Mouse (Mus musculus) adrenal gland, postnatal 25 days (tissue): ENCODE measurements at regions not wholly inside any gene's neighbourhood (a gene's known extent, or its start where the extent isn't known, plus 50 kb on each side); places are given as distances from the start of the nearest gene placed in this dataset.

Source experiments
- DNase-seq: peaks from one replicate; pipeline ENCODE4 v3.0.0; 2021; ENCODE audit warnings: mixed read lengths

GRCm38 (mm10) chr2:180854349-180855004, 66.3 kb downstream of the Ythdf1 start:
- no peak for DNase-seq

- no peak for DNase-seq
These were observed 70.8 kb upstream of the Bhlhe23 start for GRCm38 (mm10) chr2:180847497-180847896.

DNA sequence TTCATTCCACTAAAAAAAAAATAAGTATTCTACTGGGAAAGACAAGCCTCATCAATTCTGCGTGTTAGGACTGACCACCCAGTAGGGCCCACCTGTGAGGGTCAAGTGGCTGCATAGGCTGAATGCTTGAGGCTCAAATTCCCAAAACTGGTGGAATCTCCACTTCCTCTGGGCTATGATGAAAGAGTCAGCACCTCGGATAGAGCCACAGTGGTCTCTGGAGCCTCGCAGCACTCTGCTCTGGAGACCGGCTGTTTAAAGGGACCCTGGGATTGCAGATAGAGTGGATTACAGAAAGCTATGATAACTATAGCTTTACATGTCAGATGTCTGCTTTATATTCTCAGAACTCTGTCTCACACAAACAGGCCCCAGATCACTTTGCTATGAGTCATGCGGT, 68.3 kb upstream of the Bhlhe23 start:
- DNase-seq: no peak

GRCm38 (mm10) chr2:180843669-180844068, 67.0 kb upstream of the Bhlhe23 start:
- no peak for DNase-seq

DNA sequence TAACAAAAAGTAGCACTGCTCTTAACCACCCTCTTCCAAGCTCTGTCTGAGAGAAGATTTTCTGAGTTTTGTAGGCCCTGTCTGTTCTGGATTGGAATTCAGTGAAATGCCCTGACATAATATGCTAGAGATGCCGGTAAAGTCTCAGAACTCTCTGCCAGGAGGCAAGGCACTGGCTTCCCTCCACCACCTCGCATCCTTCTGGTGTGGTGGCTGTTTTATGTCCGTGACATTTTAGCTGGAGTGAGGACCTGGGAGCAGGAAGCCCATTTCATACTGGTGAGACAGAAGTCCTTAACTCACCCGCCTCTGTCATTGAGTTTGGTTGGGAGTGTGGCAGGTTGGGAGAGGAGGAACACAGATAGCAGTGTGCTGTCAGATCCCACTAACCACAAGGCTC, 62.4 kb upstream of the Bhlhe23 start:
- peak; percentile 10 for DNase-seq

- no peak for DNase-seq
These were observed 61.3 kb upstream of the Bhlhe23 start for GRCm38 (mm10) chr2:180837996-180838395.

GRCm38 (mm10) chr2:180837318-180837920, 60.7 kb upstream of the Bhlhe23 start:
- no peak for DNase-seq

GRCm38 (mm10) chr2:180835936-180836602, 59.4 kb upstream of the Bhlhe23 start:
- DNase-seq: no peak

GRCm38 (mm10) chr2:180832711-180833110, 56.0 kb upstream of the Bhlhe23 start:
- DNase-seq: no peak

DNA sequence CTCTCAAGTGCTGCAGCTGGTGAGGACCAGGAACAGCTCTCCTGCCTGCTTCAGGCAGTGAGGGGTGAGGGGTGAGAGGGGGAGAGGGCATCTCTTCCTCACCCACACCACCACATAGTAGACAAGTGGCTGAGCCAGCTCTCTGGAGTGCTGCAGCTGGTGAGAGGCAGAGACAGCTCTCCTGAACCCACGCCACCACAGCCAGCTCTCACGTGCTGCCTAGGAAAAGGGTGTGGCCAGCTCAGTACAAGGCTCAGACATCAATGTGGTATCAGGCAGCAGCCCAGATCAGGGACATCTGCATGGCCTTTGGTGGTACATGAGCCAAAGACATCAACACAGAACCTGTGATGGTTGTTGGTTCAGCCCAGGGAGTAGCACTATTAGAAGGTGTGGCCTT, 53.9 kb upstream of the Bhlhe23 start:
- DNase-seq: no peak

GRCm38 (mm10) chr2:180828086-180828485, 51.4 kb upstream of the Bhlhe23 start:
- DNase-seq: no peak

GRCm38 (mm10) chr2:180826742-180827141, 50.0 kb upstream of the Bhlhe23 start:
- DNase-seq: no peak
